Comparison of ENCODE assay signal across 9 mouse cellular contexts in genomic region chr8:92817928-92818818, GRCm38 (mm10). TPM values are rescaled to one million over a fixed set of nuclear protein-coding genes. Genes with fewer than 3 reads are reported as not detected.
DNase-seq lines count a peak whose midpoint lies in the region; ATAC-seq lines count a peak whose summit lies in the region.
"Had no signal": no experiment of that assay in that cellular context is flagged by ENCODE, and none has a peak within 500 bp of the region (broad histone marks: within the 10 kb centered on the region; RNA-seq: fewer than 3 reads in every experiment).

No protein-coding gene starts in this region.

- H3K9me3 ChIP-seq in forebrain, embryonic 10.5 days: no peaks in the 10 kb centered on the region
- no peaks in the 10 kb centered on the region for H3K9me3 ChIP-seq in heart, embryonic 14.5 days (ENCODE audit: control insufficient read depth, low read length)
- H3K9me3 ChIP-seq in liver, embryonic 11.5 days (ENCODE audit: control insufficient read depth, low read length): no peaks in the 10 kb centered on the region
- H3K9me3 ChIP-seq in stomach, embryonic 14.5 days (ENCODE audit: control insufficient read depth, low read depth, low read length): no peaks in the 10 kb centered on the region

- no peaks in the 10 kb centered on the region for H3K36me3 ChIP-seq in forebrain, embryonic 10.5 days (replicated peaks)
- no peaks in the 10 kb centered on the region for H3K36me3 ChIP-seq in heart, embryonic 14.5 days (ENCODE audit: control insufficient read depth, insufficient read depth, low read length)
- no peaks in the 10 kb centered on the region for H3K36me3 ChIP-seq in liver, embryonic 11.5 days (ENCODE audit: control insufficient read depth, insufficient read depth, low read length)
- H3K36me3 ChIP-seq in stomach, embryonic 14.5 days (ENCODE audit: control insufficient read depth, insufficient read depth, low read length): no peaks in the 10 kb centered on the region

- peak; percentile 97 for DNase-seq in 3T3-L1 (ENCODE audit: low read depth, low spot score)
- DNase-seq in brain, embryonic 18.5 days (ENCODE audit: low read depth, low spot score): peak; percentile 69
- DNase-seq in forebrain, embryonic 10.5 days (ENCODE audit: extremely low spot score, low spot score): peak; percentile 87
- DNase-seq in kidney, postnatal 10 days: peak; percentile 94
- DNase-seq in liver, embryonic 11.5 days (ENCODE audit: low spot score): peak; percentile 75
- DNase-seq in neural tube, embryonic 10.5 days (ENCODE audit: extremely low spot score, low spot score): peak; percentile 95

- WGBS in forebrain, embryonic 10.5 days: 28% methylated on average over 6 of the region's 6 CpGs
- 22% methylated on average over 6 of the region's 6 CpGs for WGBS in heart, embryonic 14.5 days
- 21% methylated on average over 6 of the region's 6 CpGs for WGBS in liver, embryonic 11.5 days
- 18% methylated on average over 6 of the region's 6 CpGs for WGBS in stomach, embryonic 14.5 days

- no peak overlapping the region for H3K27ac ChIP-seq in forebrain, embryonic 10.5 days
- no peak overlapping the region for H3K27ac ChIP-seq in heart, embryonic 14.5 days (replicated peaks in 1 of 2; ENCODE audit: control insufficient read depth in 1 of 2, insufficient read depth in 1 of 2, low read depth in 2 of 2, low read length in 2 of 2)
- no peak overlapping the region for H3K27ac ChIP-seq in liver, embryonic 11.5 days (ENCODE audit: low read depth, low read length)
- H3K27ac ChIP-seq in stomach, embryonic 14.5 days (ENCODE audit: low read length): no peak overlapping the region

- no peak overlapping the region for H3K4me2 ChIP-seq in heart, embryonic 14.5 days (ENCODE audit: low read length)
- no peak overlapping the region for H3K4me2 ChIP-seq in liver, embryonic 11.5 days
- no peak overlapping the region for H3K4me2 ChIP-seq in stomach, embryonic 14.5 days (replicated peaks; ENCODE audit: low read depth, low read length)

- H3K4me3 ChIP-seq in forebrain, embryonic 10.5 days: no peak overlapping the region
- no peak overlapping the region for H3K4me3 ChIP-seq in heart, embryonic 14.5 days (ENCODE audit: control insufficient read depth in 1 of 2, insufficient read depth in 1 of 2, low read depth in 1 of 2, low read length in 2 of 2)
- no peak overlapping the region for H3K4me3 ChIP-seq in liver, embryonic 11.5 days (ENCODE audit: low read depth, low read length)
- no peak overlapping the region for H3K4me3 ChIP-seq in stomach, embryonic 14.5 days (ENCODE audit: low read depth, low read length)

- no peak overlapping the region for H3K9ac ChIP-seq in heart, embryonic 14.5 days (ENCODE audit: low read length)
- no peak overlapping the region for H3K9ac ChIP-seq in liver, embryonic 11.5 days (ENCODE audit: low read depth, low read length)
- H3K9ac ChIP-seq in stomach, embryonic 14.5 days (replicated peaks; ENCODE audit: low read depth, low read length): no peak overlapping the region

- H3K4me1 ChIP-seq in forebrain, embryonic 10.5 days: peaks cover 5% of the 10 kb centered on the region; the same call in 1 of the 2 replicates
- no peaks in the 10 kb centered on the region; a peak in 1 of 4 replicates for H3K4me1 ChIP-seq in heart, embryonic 14.5 days (ENCODE audit: control insufficient read depth in 2 of 2, insufficient read depth in 2 of 2, low read length in 2 of 2)
- no peaks in the 10 kb centered on the region; the same call in 1 of the 2 replicates for H3K4me1 ChIP-seq in liver, embryonic 11.5 days (replicated peaks; ENCODE audit: control insufficient read depth, insufficient read depth, low read length)
- H3K4me1 ChIP-seq in stomach, embryonic 14.5 days (ENCODE audit: control insufficient read depth, insufficient read depth, low read length): no peaks in the 10 kb centered on the region

- peak; percentile 55; the same call in 1 of the 2 replicates for ATAC-seq in heart, embryonic 14.5 days (ENCODE audit: insufficient number of reproducible peaks, insufficient read depth, low FRiP score, low read depth)
- ATAC-seq in liver, embryonic 11.5 days (replicated peaks; ENCODE audit: low FRiP score): peak; percentile 71
- peak; percentile 79 for ATAC-seq in stomach, embryonic 14.5 days (ENCODE audit: insufficient number of reproducible peaks, insufficient read depth, low FRiP score, low read depth)

- no peaks in the 10 kb centered on the region for H3K27me3 ChIP-seq in forebrain, embryonic 10.5 days (ENCODE audit: poor library complexity, severe bottlenecking)
- H3K27me3 ChIP-seq in heart, embryonic 14.5 days (ENCODE audit: control insufficient read depth, insufficient read depth, low read length): peaks cover 6% of the 10 kb centered on the region; the same call in 1 of the 2 replicates
- no peaks in the 10 kb centered on the region for H3K27me3 ChIP-seq in liver, embryonic 11.5 days (replicated peaks; ENCODE audit: control insufficient read depth, insufficient read depth, low read length)
- H3K27me3 ChIP-seq in stomach, embryonic 14.5 days (ENCODE audit: control insufficient read depth, insufficient read depth, low read length): no peaks in the 10 kb centered on the region
- H3K27me3 ChIP-seq: CH12.LX had no signal

RNA-seq across cellular contexts. Expression of gene Mmp2, which starts 8.9 kb away (rescaled TPM):
- 38.4 and 43.3 TPM in 2 replicates for polyA plus RNA-seq in forebrain, embryonic 10.5 days (2016; fragmentation: Nextera tagmentation; extraction: Ambion mirVana)
- 123 and 131 TPM in 2 replicates for polyA plus RNA-seq in heart, embryonic 14.5 days (2014; fragmentation: Nextera tagmentation; extraction: Ambion mirVana)
- polyA plus RNA-seq in liver, embryonic 11.5 days (2014; fragmentation: Nextera tagmentation; extraction: Ambion mirVana): 48.1 and 49.7 TPM in 2 replicates
- 198 and 214 TPM in 2 replicates for polyA plus RNA-seq in stomach, embryonic 14.5 days (2014; fragmentation: Nextera tagmentation; extraction: Ambion mirVana)

RNA-seq across cellular contexts. Expression of gene Lpcat2, which starts 37.0 kb away (rescaled TPM):
- polyA plus RNA-seq in forebrain, embryonic 10.5 days (2016; fragmentation: Nextera tagmentation; extraction: Ambion mirVana): 2.2 and 3.6 TPM in 2 replicates
- 5.0 and 5.7 TPM in 2 replicates for polyA plus RNA-seq in heart, embryonic 14.5 days (2014; fragmentation: Nextera tagmentation; extraction: Ambion mirVana)
- polyA plus RNA-seq in liver, embryonic 11.5 days (2014; fragmentation: Nextera tagmentation; extraction: Ambion mirVana): 3.3 and 4.3 TPM in 2 replicates
- polyA plus RNA-seq in stomach, embryonic 14.5 days (2014; fragmentation: Nextera tagmentation; extraction: Ambion mirVana): 12.6 and 15.8 TPM in 2 replicates
